Mouse (Mus musculus) kidney, postnatal 36 days (tissue): Measurements from ENCODE around the gene E130218I03Rik.

Source experiments
- DNase-seq, 2 experiments: peaks; one replicate each; pipeline ENCODE4 v3.0.0; 2021 to 2022; ENCODE audit warnings: mixed read lengths in 2 of 2

Gene E130218I03Rik

GRCm38 (mm10) chr4:134243516-134244250 is at the start of gene E130218I03Rik:
TSS of gene E130218I03Rik (plus strand) at chr4:134243662.
- DNase-seq: no peak

- DNase-seq: no peak
Observed at GRCm38 (mm10) chr4:134199371-134199770, 44.1 kb upstream of the E130218I03Rik start.

- DNase-seq: no peak
Observed at GRCm38 (mm10) chr4:134202904-134203303, 40.6 kb upstream of the E130218I03Rik start, which contains the start of gene Gm7534. TSS of gene Gm7534 (minus strand) at chr4:134203004.

GRCm38 (mm10) chr4:134203340-134203896 is 40.0 kb upstream of the E130218I03Rik start:
- DNase-seq: no peak

- DNase-seq: no peak
Observed at GRCm38 (mm10) chr4:134206488-134207053, 36.9 kb upstream of the E130218I03Rik start.

GRCm38 (mm10) chr4:134222793-134223600 is 20.5 kb upstream of the E130218I03Rik start:
- peak; percentile 35 to 57 for DNase-seq

- DNase-seq: no peak
Observed at GRCm38 (mm10) chr4:134227194-134227593, 16.3 kb upstream of the E130218I03Rik start, which contains the start of gene Catsper4. TSS of gene Catsper4 (minus strand) at chr4:134227383.

- peak; percentile 51 to 64 for DNase-seq
Observed at GRCm38 (mm10) chr4:134230431-134230830, 13.0 kb upstream of the E130218I03Rik start.

- DNase-seq: no peak
Observed at GRCm38 (mm10) chr4:134234876-134235275, 8.6 kb upstream of the E130218I03Rik start.

- no peak for DNase-seq
Observed at GRCm38 (mm10) chr4:134237582-134238278, 5.7 kb upstream of the E130218I03Rik start.

- peak; percentile 96 to 97 for DNase-seq
Observed at GRCm38 (mm10) chr4:134238279-134238651, 5.2 kb upstream of the E130218I03Rik start, which contains the start of gene Cnksr1. TSS of gene Cnksr1 (minus strand) at chr4:134238399.

- no peak for DNase-seq
Observed at GRCm38 (mm10) chr4:134238686-134239085, 4.8 kb upstream of the E130218I03Rik start.

- peak; percentile 95 to 98 for DNase-seq
Observed at GRCm38 (mm10) chr4:134245148-134245843, 1.8 kb downstream of the E130218I03Rik start, which contains the start of gene Zfp593. TSS of gene Zfp593 (minus strand) at chr4:134245592.

- peak in 1 of 2 experiments; percentile 56 for DNase-seq
Observed at GRCm38 (mm10) chr4:134246256-134246655, 2.8 kb downstream of the E130218I03Rik start.

GRCm38 (mm10) chr4:134246719-134247258 is 3.3 kb downstream of the E130218I03Rik start, which contains the start of gene Gm30191:
TSS of gene Gm30191 (plus strand) at chr4:134246935.
- DNase-seq: peak in 1 of 2 experiments; percentile 42

- DNase-seq: peak; percentile 64 to 93
Observed at GRCm38 (mm10) chr4:134249651-134250050, 6.2 kb downstream of the E130218I03Rik start.

- DNase-seq: no peak
Observed at GRCm38 (mm10) chr4:134250116-134250929, 6.9 kb downstream of the E130218I03Rik start.

GRCm38 (mm10) chr4:134250930-134251240 is 7.4 kb downstream of the E130218I03Rik start:
- DNase-seq: no peak

- DNase-seq: peak in 1 of 2 experiments; percentile 54
Observed at GRCm38 (mm10) chr4:134251241-134252130, 8.0 kb downstream of the E130218I03Rik start.
